Mouse (Mus musculus) effector memory CD4-positive, alpha-beta T cell, adult 5 months (primary cell): ENCODE results near the gene Usp50. TPM values are rescaled to one million over a fixed set of nuclear protein-coding genes. Genes with fewer than 3 reads are reported as not detected.

Source experiments
- polyA plus RNA-seq: library from polyadenylated mRNA; unstranded; fragments of 100-300 nt; shearing (Covaris generic); gene quantifications from one replicate; pipeline ENCODE4 v1.2.1, GENCODE M21; 2017

Gene Usp50
- 3.6 TPM for polyA plus RNA-seq

GRCm38 (mm10) chr2:126783370-126783769 is at the start of gene Usp50:
TSS of gene Usp50 (minus strand) at chr2:126783470.

GRCm38 (mm10) chr2:126706759-126707437 is 76.4 kb downstream of the Usp50 start, which contains the start of gene Usp8:
TSS of gene Usp8 (plus strand) at chr2:126707328.

GRCm38 (mm10) chr2:126676122-126676515 is 107.2 kb downstream of the Usp50 start, which contains the start of gene Gabpb1:
TSS of gene Gabpb1 (minus strand) at chr2:126676337.

Other genes starting within 250 kb of the Usp50 start
- gene Slc27a2, start 231.1 kb downstream of the Usp50 start, polyA plus RNA-seq, result not detected
- gene Hdc, start 164.2 kb downstream of the Usp50 start, polyA plus RNA-seq, result 13.3 TPM
- 271 TPM for gene Gabpb1, start 107.1 kb downstream of the Usp50 start, polyA plus RNA-seq
- gene Usp8, start 76.1 kb downstream of the Usp50 start, polyA plus RNA-seq, result 48.2 TPM
- gene Trpm7, start 92.8 kb upstream of the Usp50 start, polyA plus RNA-seq, result 62.2 TPM
- gene Sppl2a, start 149.8 kb upstream of the Usp50 start, polyA plus RNA-seq, result 59.7 TPM
- 13.7 TPM for gene Ap4e1, start 225.2 kb upstream of the Usp50 start, polyA plus RNA-seq